Mouse (Mus musculus): ENCODE measurements around the gene Gstt4. TPM values are rescaled to one million over a fixed set of nuclear protein-coding genes. Genes with fewer than 3 reads are reported as not detected.

The Gstt4 gene
- total and polyA plus RNA-seq, 2 experiments from 2014 or later: not detected

DNA sequence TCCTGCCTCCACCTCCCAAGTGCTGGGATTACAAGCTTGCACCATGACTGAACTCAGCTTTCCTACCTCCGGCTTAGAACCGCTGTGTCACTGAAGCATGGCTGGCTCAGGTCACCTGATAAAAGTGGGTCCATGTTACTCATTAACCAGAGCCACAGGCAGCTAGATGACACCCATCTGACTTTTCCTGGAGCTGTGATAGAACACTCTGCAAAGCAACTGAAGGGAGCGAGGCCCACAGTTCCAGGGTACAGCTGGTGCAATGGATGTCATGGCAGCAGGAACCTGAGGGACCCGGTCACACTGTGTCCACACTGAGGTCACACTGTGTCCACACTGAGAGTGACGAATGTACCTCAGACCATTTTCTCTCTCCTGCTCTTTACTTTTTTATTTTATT is 32.5 kb downstream of the Gstt4 start:
- DNase-seq (no peak), ATAC-seq (no peak)
- Histone ChIP-seq H3K4me3 (ENCODE audit: low read depth, low read length) (no peak overlapping the region), H3K4me2 (ENCODE audit: low read depth) (no peak overlapping the region), H3K36me3 (ENCODE audit: insufficient read depth) (no peaks in the 10 kb centered on the region), H3K4me1 (ENCODE audit: insufficient read depth) (no peaks in the 10 kb centered on the region), H3K27ac (ENCODE audit: low read depth, low read length) (no peak overlapping the region), H3K27me3 (ENCODE audit: insufficient read depth, low read length) (no peaks in the 10 kb centered on the region), H3K9ac (no peak overlapping the region), H3K9me3 (ENCODE audit: low read length) (no peaks in the 10 kb centered on the region)
- no peak for TF ChIP-seq CTCF (IDR thresholded peaks at IDR 0.05; ENCODE audit: low read depth)
- 89% methylated on average over 5 of the region's 5 CpGs for WGBS

DNA sequence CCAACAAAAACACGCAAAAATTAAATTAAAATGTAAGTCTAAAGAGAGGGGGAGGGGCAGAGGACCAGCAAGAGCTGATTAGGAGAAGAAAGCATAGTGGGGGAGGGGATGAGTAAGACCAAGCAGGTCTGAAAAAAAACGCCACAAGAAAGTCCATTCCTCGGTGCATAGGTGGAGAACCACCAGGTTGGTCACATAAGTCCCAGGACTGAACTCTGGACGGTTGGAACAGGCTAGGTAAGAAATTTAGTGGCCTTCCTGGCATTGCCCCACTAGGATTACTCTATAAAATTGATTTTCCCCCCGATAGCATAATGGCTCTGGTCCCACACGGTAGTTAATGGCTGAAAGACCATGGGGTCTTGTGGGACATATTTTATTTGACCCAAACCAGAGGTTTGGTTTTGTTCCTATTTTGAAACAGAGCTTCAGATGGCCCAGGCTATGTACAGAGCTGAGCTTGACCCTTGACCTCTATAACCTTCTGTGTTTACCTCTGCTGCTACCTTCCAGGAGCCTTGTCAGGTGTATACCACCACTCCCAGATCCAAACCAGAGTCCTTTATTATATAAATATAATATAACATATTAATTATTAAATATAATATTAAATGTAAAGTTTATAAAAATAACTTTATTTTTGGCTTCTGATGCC is 33.1 kb downstream of the Gstt4 start:
- ATAC-seq: no peak
- WGBS: 76% methylated on average over 6 of the region's 6 CpGs

DNA sequence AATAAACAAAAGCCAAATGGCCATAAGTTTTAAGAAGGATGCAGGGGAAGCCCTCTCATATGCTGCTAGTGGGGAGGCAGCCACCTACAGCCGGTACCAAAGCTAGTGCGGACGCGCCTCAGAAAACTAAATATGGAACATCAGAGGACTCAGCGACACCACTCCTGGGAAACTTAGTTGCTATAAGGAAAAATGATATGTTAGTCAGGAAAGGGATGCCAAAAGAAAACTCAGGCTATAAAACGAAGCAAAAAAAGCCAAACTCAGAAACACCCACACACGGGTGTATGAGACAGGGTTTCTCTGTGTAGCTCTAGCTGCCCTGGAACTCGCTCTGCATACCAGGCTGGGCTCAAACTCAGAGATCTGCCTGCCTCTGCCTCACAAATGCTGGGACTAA is 34.1 kb downstream of the Gstt4 start:
- no peak overlapping the region for H3K9ac ChIP-seq
- H3K4me2 ChIP-seq (ENCODE audit: low read depth): no peak overlapping the region
- H3K27ac ChIP-seq (ENCODE audit: low read depth, low read length): no peak overlapping the region
- H3K4me1 ChIP-seq (ENCODE audit: insufficient read depth): no peaks in the 10 kb centered on the region
- 91% methylated on average over 8 of the region's 8 CpGs for WGBS
- no peak for TF ChIP-seq CTCF (IDR thresholded peaks at IDR 0.05; ENCODE audit: low read depth)
- DNase-seq: no peak
- no peaks in the 10 kb centered on the region for H3K36me3 ChIP-seq (ENCODE audit: insufficient read depth)
- H3K27me3 ChIP-seq (ENCODE audit: insufficient read depth, low read length): no peaks in the 10 kb centered on the region
- H3K4me3 ChIP-seq (ENCODE audit: low read depth, low read length): no peak overlapping the region
- H3K9me3 ChIP-seq (ENCODE audit: low read length): no peaks in the 10 kb centered on the region
- no peak for ATAC-seq

More for the DNA sequence above, 33.1 kb downstream of the Gstt4 start:
- H3K4me3 ChIP-seq (ENCODE audit: low read depth, low read length): no peak overlapping the region
- no peaks in the 10 kb centered on the region for H3K4me1 ChIP-seq (ENCODE audit: insufficient read depth)
- H3K4me2 ChIP-seq (ENCODE audit: low read depth): no peak overlapping the region
- no peak for DNase-seq
- no peaks in the 10 kb centered on the region for H3K36me3 ChIP-seq (ENCODE audit: insufficient read depth)
- no peaks in the 10 kb centered on the region for H3K27me3 ChIP-seq (ENCODE audit: insufficient read depth, low read length)
- no peak overlapping the region for H3K9ac ChIP-seq
- TF ChIP-seq CTCF (IDR thresholded peaks at IDR 0.05; ENCODE audit: low read depth): no peak
- H3K27ac ChIP-seq (ENCODE audit: low read depth, low read length): no peak overlapping the region
- no peaks in the 10 kb centered on the region for H3K9me3 ChIP-seq (ENCODE audit: low read length)

DNA sequence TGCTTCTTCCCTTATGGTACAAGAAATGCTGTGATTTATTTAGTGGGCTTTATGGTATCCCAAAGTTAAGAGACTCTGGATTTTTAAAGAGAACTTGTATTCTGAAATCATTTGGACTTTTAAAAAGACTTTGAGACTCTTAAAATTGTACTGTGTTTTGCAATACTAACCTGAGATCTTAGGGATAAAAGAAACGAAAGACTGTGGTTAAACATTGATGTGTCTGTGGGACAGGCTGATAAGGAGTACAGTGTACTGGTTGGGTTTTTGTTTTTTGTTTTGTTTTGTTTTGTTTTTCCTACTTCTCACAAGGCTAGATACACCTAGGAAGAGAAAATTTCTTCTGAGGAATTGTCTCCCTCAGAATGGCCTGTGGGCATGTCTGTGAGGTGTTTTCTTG is 36.9 kb downstream of the Gstt4 start:
- no peak for TF ChIP-seq CTCF (IDR thresholded peaks at IDR 0.05; ENCODE audit: low read depth)
- WGBS: 75% methylated on average over 1 of the region's 1 CpGs

DNA sequence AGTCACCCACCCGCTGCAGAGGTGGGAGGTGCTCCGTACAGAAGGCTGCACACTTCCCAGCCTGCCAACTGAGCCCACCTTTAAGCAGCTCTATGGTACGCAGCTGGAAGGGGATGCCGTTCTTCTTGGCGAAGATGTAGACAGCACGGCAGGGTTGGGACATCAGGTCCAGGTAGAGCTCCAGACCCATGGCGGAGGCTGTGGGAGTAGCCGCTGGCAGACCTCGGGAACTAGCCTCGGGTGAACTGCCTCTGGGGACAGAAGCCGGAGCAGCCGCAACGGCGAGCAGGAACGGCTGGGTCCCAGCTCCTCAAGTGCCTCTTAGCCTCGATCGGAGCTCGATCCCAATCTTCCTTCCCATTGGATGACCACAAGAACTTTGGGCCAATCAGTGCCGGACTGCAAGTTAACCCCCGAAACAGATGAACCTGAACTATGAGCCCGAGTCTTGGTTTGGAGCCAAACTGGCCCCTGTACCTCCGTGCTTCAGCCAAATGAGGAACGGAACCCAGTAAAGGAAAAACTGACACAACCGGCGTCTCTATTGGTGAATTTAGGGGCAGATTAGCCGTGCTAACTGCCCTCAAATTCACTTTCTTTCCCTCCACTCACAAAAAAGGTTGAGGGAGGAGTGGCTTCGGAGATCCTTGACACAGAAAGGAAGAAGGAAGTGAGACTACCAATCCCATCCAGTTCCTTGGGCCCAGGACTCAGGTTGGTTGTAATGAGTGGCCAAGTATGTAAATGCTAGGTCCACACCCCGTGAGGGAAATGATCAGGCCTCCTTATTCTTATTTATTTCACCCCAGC is 41.4 kb downstream of the Gstt4 start, which contains the start of the genes Gm20441 and Gstt3:
Gene Gm20441 (minus strand): TSS at position 186 of the 810 bp plus-strand sequence.
Gene Gstt3 (minus strand): TSS at position 646 of the 810 bp plus-strand sequence.
- Histone ChIP-seq H3K27me3 (ENCODE audit: insufficient read depth, low read length) (peaks cover 16% of the 10 kb centered on the region), H3K4me2 (ENCODE audit: low read depth) (peak within 1 kb of the TSS; percentile 53), H3K9ac (peak within 1 kb of the TSS; percentile 32; the same call in 1 of the 2 replicates), H3K27ac (ENCODE audit: low read depth, low read length) (no peak within 1 kb of the TSS), H3K9me3 (ENCODE audit: low read length) (no peaks in the 10 kb centered on the region), H3K36me3 (ENCODE audit: insufficient read depth) (no peaks in the 10 kb centered on the region), H3K4me3 (ENCODE audit: low read depth, low read length) (peak within 1 kb of the TSS; percentile 27), H3K4me1 (ENCODE audit: insufficient read depth) (0 out of 2 replicates have a peak, but pooled peaks cover 8% of the 10 kb centered on the region)
- 1% methylated on average over 28 of the region's 28 CpGs for WGBS
- ATAC-seq (no peak), DNase-seq (peak; percentile 4)
- no peak for TF ChIP-seq CTCF (IDR thresholded peaks at IDR 0.05; ENCODE audit: low read depth)

More for the DNA sequence above, 36.9 kb downstream of the Gstt4 start:
- no peak overlapping the region for H3K4me2 ChIP-seq (ENCODE audit: low read depth)
- no peak for DNase-seq
- H3K4me1 ChIP-seq (ENCODE audit: insufficient read depth): 0 out of 2 replicates have a peak, but pooled peaks cover 8% of the 10 kb centered on the region
- no peaks in the 10 kb centered on the region for H3K36me3 ChIP-seq (ENCODE audit: insufficient read depth)
- H3K4me3 ChIP-seq (ENCODE audit: low read depth, low read length): no peak overlapping the region
- H3K9ac ChIP-seq: no peak overlapping the region
- H3K27ac ChIP-seq (ENCODE audit: low read depth, low read length): no peak overlapping the region
- ATAC-seq: no peak
- no peaks in the 10 kb centered on the region for H3K9me3 ChIP-seq (ENCODE audit: low read length)
- H3K27me3 ChIP-seq (ENCODE audit: insufficient read depth, low read length): peaks cover 9% of the 10 kb centered on the region

DNA sequence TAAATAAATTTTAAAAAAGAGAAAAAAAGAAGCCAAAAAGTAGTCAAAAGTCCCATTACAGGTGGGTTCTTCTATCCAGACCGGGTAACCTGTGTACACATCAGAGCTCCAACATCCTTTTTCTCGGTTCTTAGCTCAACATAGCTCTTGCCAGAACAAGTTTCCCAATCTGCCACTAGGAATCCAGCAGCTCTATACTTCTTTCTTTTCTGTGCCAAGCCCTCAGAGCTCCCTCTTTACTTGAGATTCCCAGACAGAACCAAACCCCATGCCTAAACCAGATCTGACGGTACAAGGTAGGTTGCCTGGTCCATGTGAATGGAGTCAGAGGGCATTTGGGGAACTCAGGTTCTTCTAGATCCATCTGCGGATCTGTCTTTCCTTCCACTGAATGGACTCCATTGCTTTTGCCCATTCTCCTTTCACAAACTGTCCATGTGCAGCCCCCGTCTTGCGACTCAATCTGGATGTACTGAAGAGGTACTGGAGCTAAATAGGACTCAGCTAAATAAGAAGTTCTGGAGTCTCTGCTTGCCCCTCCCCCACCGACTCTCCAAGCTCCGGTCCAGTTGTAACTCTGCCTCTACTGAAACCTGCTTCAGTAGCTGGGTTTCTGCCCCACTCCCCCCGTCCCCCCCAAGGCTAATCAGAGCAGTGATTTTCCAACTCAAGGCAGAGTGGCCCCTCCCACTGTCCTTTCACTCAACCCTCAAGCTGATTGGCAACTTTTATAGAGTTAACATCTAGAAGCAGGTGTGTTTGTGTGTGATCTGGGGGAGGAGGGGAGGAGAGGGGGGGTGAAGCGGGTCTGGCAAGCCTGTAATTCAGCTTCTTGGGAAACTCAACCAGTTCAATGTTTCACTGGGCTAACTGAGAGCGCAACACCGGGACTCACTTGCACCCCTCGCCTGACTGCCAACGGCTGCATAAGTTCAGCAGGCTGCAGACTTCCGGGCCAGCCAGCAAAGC is 42.9 kb downstream of the Gstt4 start:
- 38% methylated on average over 15 of the region's 15 CpGs for WGBS
- Histone ChIP-seq H3K36me3 (ENCODE audit: insufficient read depth) (no peaks in the 10 kb centered on the region), H3K9ac (no peak overlapping the region), H3K4me2 (ENCODE audit: low read depth) (no peak overlapping the region), H3K4me3 (ENCODE audit: low read depth, low read length) (no peak overlapping the region), H3K4me1 (ENCODE audit: insufficient read depth) (0 out of 2 replicates have a peak, but pooled peaks cover 8% of the 10 kb centered on the region), H3K9me3 (ENCODE audit: low read length) (no peaks in the 10 kb centered on the region), H3K27me3 (ENCODE audit: insufficient read depth, low read length) (peaks cover 16% of the 10 kb centered on the region), H3K27ac (ENCODE audit: low read depth, low read length) (no peak overlapping the region)
- DNase-seq (no peak), ATAC-seq (no peak)
- no peak for TF ChIP-seq CTCF (IDR thresholded peaks at IDR 0.05; ENCODE audit: low read depth)

Data from forebrain, postnatal 0 days (tissue).